Mouse (Mus musculus): Measurements from ENCODE around the gene Stra8.

- TF ChIP-seq CTCF (IDR thresholded peaks at IDR 0.05), result no peak
- TF ChIP-seq EP300 (IDR thresholded peaks at IDR 0.05), result no peak
These were observed 13.3 kb upstream of the Stra8 start for GRCm38 (mm10) chr6:34906661-34907060.

Data from lung, postnatal 0 days (tissue).